Mouse (Mus musculus): ENCODE measurements around the gene Pcnp. TPM values are rescaled to one million over a fixed set of nuclear protein-coding genes. Genes with fewer than 3 reads are reported as not detected.
"Not testable (repeated sequence)": the region's sequence is repeated elsewhere in the genome, so short reads cannot be mapped to it uniquely, and the experiment has no call there.

The Pcnp gene
- total RNA-seq, 2 experiments from 2014 or later = 46.4 to 55.3 TPM

GRCm38 (mm10) chr16:55970416-55970815, 59.1 kb downstream of the Pcnp start:
- no peak for DNase-seq

GRCm38 (mm10) chr16:55969147-55969546, 60.4 kb downstream of the Pcnp start:
- DNase-seq = peak in 1 of 2 experiments; percentile 46

GRCm38 (mm10) chr16:55967221-55967620, 62.3 kb downstream of the Pcnp start:
- no peak for DNase-seq

GRCm38 (mm10) chr16:55966212-55966871, 63.2 kb downstream of the Pcnp start, which contains the start of gene Rpl24:
Rpl24 (plus strand) TSS chr16:55966275.
- peak; percentile 96 to 98 for DNase-seq

- DNase-seq = peak; percentile 35 to 43
Measured at GRCm38 (mm10) chr16:55964126-55964949, 65.2 kb downstream of the Pcnp start.

DNA sequence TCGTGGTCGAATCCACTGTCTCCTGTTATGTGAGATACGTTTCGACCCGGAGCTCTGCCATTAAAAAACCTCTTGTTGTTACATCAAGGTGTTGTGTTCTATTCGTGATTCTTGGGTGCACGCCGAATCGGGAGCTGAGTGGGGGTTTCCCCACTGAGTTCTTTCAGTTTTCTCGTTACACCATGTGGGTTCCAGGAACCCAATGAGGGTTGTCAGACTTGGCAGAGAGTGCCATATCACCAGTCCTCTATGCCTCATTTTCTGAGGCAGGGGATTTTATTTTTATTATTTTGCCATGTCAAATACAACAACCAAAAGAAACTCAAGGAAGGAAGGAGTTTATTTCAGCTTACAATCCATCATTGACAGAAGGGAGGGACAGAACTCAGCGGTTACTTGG, 66.5 kb downstream of the Pcnp start:
- DNase-seq = not testable (repeated sequence)

Small RNA genes within 50 kb of the gene (microRNA-seq; reads per million reads assigned to microRNA genes)
- 0 reads per million in 2 experiments for gene Gm24047

Other genes with a start within 250 kb of the Pcnp start
- 1 to 10 TPM; 1.8 to 2.3 TPM for gene Nfkbiz, start 190.8 kb downstream of the Pcnp start, total RNA-seq (2021)
- gene Nxpe3, start 134.5 kb downstream of the Pcnp start, total RNA-seq (2021) = under 1 TPM; 0.40 to 0.93 TPM
- 1 to 10 TPM; 3.9 to 4.8 TPM for gene Cep97, start 94.9 kb downstream of the Pcnp start, total RNA-seq (2021)
- 100 to 1,000 TPM; 538 to 568 TPM for gene Rpl24, start 63.5 kb downstream of the Pcnp start, total RNA-seq (2021)
- gene Zbtb11, start 55.9 kb downstream of the Pcnp start, total RNA-seq (2021) = 10 to 100 TPM; 12.3 to 12.5 TPM
- gene Trmt10c, start 8.1 kb upstream of the Pcnp start, total RNA-seq (2021) = 10 to 100 TPM; 13.1 to 13.2 TPM
- 10 to 100 TPM; 14.2 to 16.0 TPM for gene Senp7, start 18.6 kb upstream of the Pcnp start, total RNA-seq (2021)
- under 1 TPM in 1 of 2 experiments, not detected in 1; 0.10 TPM for gene Impg2, start 174.6 kb upstream of the Pcnp start, total RNA-seq (2021)